Mouse (Mus musculus): ENCODE results near the gene Eepd1.

- TF ChIP-seq CTCF (IDR thresholded peaks at IDR 0.05; ENCODE audit: low read depth) (no peak), EP300 (IDR thresholded peaks at IDR 0.05; ENCODE audit: low read depth) (no peak)
These were observed 87.4 kb downstream of the Eepd1 start for GRCm38 (mm10) chr9:25568783-25569182.
